Mouse (Mus musculus): ENCODE measurements around the gene Zfp385c. TPM values are rescaled to one million over a fixed set of nuclear protein-coding genes. Genes with fewer than 3 reads are reported as not detected.

Zfp385c gene
- polyA plus RNA-seq, 1 experiment = not detected

DNA sequence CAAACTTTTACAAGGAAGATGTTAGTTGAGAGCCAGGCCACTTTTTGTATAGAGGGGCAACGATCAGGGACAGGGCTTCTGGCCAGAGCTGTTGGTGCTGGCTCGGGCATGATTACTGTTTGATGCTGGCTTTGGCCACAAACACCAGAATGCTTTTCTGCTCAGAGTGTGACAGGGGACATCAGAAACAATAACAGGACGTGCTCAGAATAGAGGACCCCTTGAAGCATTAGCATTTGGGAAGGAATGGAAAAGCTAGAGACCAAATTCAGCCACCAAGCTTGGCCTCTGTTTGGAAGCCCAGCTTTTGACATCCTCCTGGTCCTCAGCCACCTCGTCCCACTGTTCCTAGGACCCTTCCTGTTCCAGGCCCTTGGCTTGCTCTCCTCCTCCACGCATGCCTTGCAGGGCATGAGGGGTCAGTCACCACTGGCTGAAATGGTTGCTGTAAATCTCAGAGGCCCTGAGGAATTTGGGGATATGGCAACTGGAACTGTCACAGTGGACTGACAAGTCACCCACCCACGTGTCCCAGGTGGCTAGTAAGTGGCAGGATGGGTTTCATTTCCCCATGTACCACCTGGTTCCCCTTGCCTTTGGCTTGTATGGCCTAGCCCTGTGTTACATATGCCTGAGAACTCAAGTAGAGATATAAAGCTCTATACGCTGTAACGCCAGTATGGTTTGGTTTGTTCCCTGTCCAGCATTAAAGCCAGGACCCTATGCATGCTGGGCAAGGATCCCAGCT is 114.2 kb downstream of the Zfp385c start:
- no peak for TF ChIP-seq GATA1 (IDR thresholded peaks at IDR 0.05; ENCODE audit: low read length)

Other genes with a start within 250 kb of the Zfp385c start
- 3.4 and 3.8 TPM in 2 replicates for gene Klhl11, start 219.7 kb downstream of the Zfp385c start, polyA plus RNA-seq (2012)
- gene Acly, start 164.5 kb downstream of the Zfp385c start, polyA plus RNA-seq (2012) = 24.4 and 80.2 TPM in 2 replicates
- gene Ttc25, start 146.8 kb downstream of the Zfp385c start, polyA plus RNA-seq (2012) = 0.03 TPM in 1 of 2 replicates, not detected in the other
- gene Cnp, start 117.6 kb downstream of the Zfp385c start, polyA plus RNA-seq (2012) = 2.9 and 3.7 TPM in 2 replicates
- 52.6 and 60.7 TPM in 2 replicates for gene Nkiras2, start 73.2 kb downstream of the Zfp385c start, polyA plus RNA-seq (2012)
- gene Dnajc7, start 72.3 kb downstream of the Zfp385c start, polyA plus RNA-seq (2012) = 96.0 and 111 TPM in 2 replicates
- gene Dhx58, start 11.8 kb upstream of the Zfp385c start, polyA plus RNA-seq (2012) = 1.2 and 2.4 TPM in 2 replicates
- gene Kat2a, start 20.0 kb upstream of the Zfp385c start, polyA plus RNA-seq (2012) = 87.0 and 106 TPM in 2 replicates
- gene Hspb9, start 21.4 kb upstream of the Zfp385c start, polyA plus RNA-seq (2012) = 0.26 and 0.37 TPM in 2 replicates
- gene Rab5c, start 45.8 kb upstream of the Zfp385c start, polyA plus RNA-seq (2012) = 345 and 399 TPM in 2 replicates
- 0.02 TPM in 1 of 2 replicates, not detected in the other for gene Kcnh4, start 67.5 kb upstream of the Zfp385c start, polyA plus RNA-seq (2012)
- gene Hcrt, start 70.5 kb upstream of the Zfp385c start, polyA plus RNA-seq (2012) = not detected in 2 replicates
- gene Ghdc, start 78.5 kb upstream of the Zfp385c start, polyA plus RNA-seq (2012) = 4.4 and 5.2 TPM in 2 replicates
- 31.6 and 31.7 TPM in 2 replicates for gene Stat5b, start 158.3 kb upstream of the Zfp385c start, polyA plus RNA-seq (2012)
- 23.3 and 27.0 TPM in 2 replicates for gene Stat5a, start 166.9 kb upstream of the Zfp385c start, polyA plus RNA-seq (2012)
- gene Stat3, start 247.1 kb upstream of the Zfp385c start, polyA plus RNA-seq (2012) = 10.6 and 22.4 TPM in 2 replicates

All from G1E-ER4 (cell line).